Mouse (Mus musculus) stomach, embryonic 14.5 days (tissue): ENCODE measurements around the gene Lrrc36. TPM values are rescaled to one million over a fixed set of nuclear protein-coding genes. Genes with fewer than 3 reads are reported as not detected.

Experiments
- ATAC-seq: fragments of 200-750 bp; cut with Nextera tagmentation; 2 replicates; pipeline ENCODE4 v1.8.0; 2017; ENCODE audit warnings: low read depth, moderate TSS enrichment; ENCODE audit not compliant: insufficient number of reproducible peaks, insufficient read depth, low FRiP score
- H3K27ac ChIP-seq: fragments of 300-500 bp; sonication (generic); 2 replicates; pipeline ENCODE4 v1.5.1; 2014; ENCODE audit warnings: mild to moderate bottlenecking, low read length, moderate library complexity, mixed read lengths
- H3K27me3 ChIP-seq: fragments of 300-500 bp; sonication (generic); 2 replicates; pipeline ENCODE4 v1.6.1; 2014; ENCODE audit warnings: low read length, control low read depth, mixed read lengths; ENCODE audit not compliant: control insufficient read depth, insufficient read depth
- H3K36me3 ChIP-seq: fragments of 300-500 bp; sonication (generic); 2 replicates; pipeline ENCODE4 v1.6.1; 2014; ENCODE audit warnings: mild to moderate bottlenecking, control low read depth, low read length, moderate library complexity, mixed read lengths; ENCODE audit not compliant: control insufficient read depth, insufficient read depth
- H3K4me1 ChIP-seq: fragments of 300-500 bp; sonication (generic); 2 replicates; pipeline ENCODE4 v1.6.1; 2014; ENCODE audit warnings: low read length, control low read depth, mixed read lengths; ENCODE audit not compliant: control insufficient read depth, insufficient read depth
- H3K4me2 ChIP-seq: fragments of 300-500 bp; sonication (generic); replicated peaks from 2 replicates; pipeline ENCODE4 v1.6.1; 2014; ENCODE audit warnings: low read depth, low read length, control low read depth
- H3K4me3 ChIP-seq: fragments of 300-500 bp; sonication (generic); 2 replicates; pipeline ENCODE4 v1.5.1; 2014; ENCODE audit warnings: low read depth, low read length, control low read depth
- H3K9ac ChIP-seq: fragments of 300-500 bp; sonication (generic); replicated peaks from 2 replicates; pipeline ENCODE4 v1.6.1; 2014; ENCODE audit warnings: low read depth, mild to moderate bottlenecking, control low read depth, low read length, moderate library complexity, mixed read lengths
- H3K9me3 ChIP-seq: fragments of 300-500 bp; sonication (generic); 2 replicates; pipeline ENCODE4 v1.6.1; 2016; ENCODE audit warnings: low read depth, low read length, control low read depth; ENCODE audit not compliant: control insufficient read depth
- WGBS: fragments of 180-500 bp; shearing (Covaris S2); extraction: QIAGEN DNeasy Blood & Tissue Kit; methylation state at CpG from one replicate; pipeline ENCODE4 v1.1.7; 2014; 5-methylcytosine and 5-hydroxymethylcytosine counted together
- polyA plus RNA-seq: library from polyadenylated mRNA; unstranded; fragments of >200 nt; fragmentation: Nextera tagmentation; extraction: Ambion mirVana; gene quantifications from 2 replicates; pipeline ENCODE4 v1.2.1, GENCODE M21; 2014

Lrrc36 gene
- polyA plus RNA-seq, 1 experiment from 2014 or later, result not detected

GRCm38 (mm10) chr8:105408331-105408730 lies 5.0 kb upstream of the Lrrc36 start:
- peaks cover 8% of the 10 kb centered on the region; the same call in 1 of the 2 replicates for H3K4me1 ChIP-seq
- H3K27ac ChIP-seq, result no peak overlapping the region
- no peaks in the 10 kb centered on the region for H3K36me3 ChIP-seq
- H3K4me2 ChIP-seq, result no peak overlapping the region
- H3K27me3 ChIP-seq, result no peaks in the 10 kb centered on the region
- H3K9ac ChIP-seq, result no peak overlapping the region
- no peaks in the 10 kb centered on the region for H3K9me3 ChIP-seq
- ATAC-seq, result no peak
- H3K4me3 ChIP-seq, result no peak overlapping the region
- WGBS, result 52% methylated on average over 7 of the region's 7 CpGs

GRCm38 (mm10) chr8:105409947-105410346 lies 3.4 kb upstream of the Lrrc36 start:
- no peak for ATAC-seq
- 90% methylated on average over 6 of the region's 6 CpGs for WGBS
- H3K4me3 ChIP-seq, result no peak overlapping the region
- no peak overlapping the region for H3K27ac ChIP-seq
- peaks cover 11% of the 10 kb centered on the region; the same call in 1 of the 2 replicates for H3K4me1 ChIP-seq
- H3K36me3 ChIP-seq, result no peaks in the 10 kb centered on the region
- H3K27me3 ChIP-seq, result no peaks in the 10 kb centered on the region
- H3K9me3 ChIP-seq, result no peaks in the 10 kb centered on the region
- no peak overlapping the region for H3K4me2 ChIP-seq
- no peak overlapping the region for H3K9ac ChIP-seq

- Histone ChIP-seq H3K27ac (no peak overlapping the region), H3K9me3 (no peaks in the 10 kb centered on the region), H3K4me2 (no peak overlapping the region), H3K36me3 (no peaks in the 10 kb centered on the region), H3K27me3 (no peaks in the 10 kb centered on the region), H3K9ac (no peak overlapping the region), H3K4me1 (no peaks in the 10 kb centered on the region), H3K4me3 (no peak overlapping the region)
- 84% methylated on average over 2 of the region's 2 CpGs for WGBS
- ATAC-seq, result no peak
Observed at GRCm38 (mm10) chr8:105418992-105419391, 5.6 kb downstream of the Lrrc36 start.

- H3K9me3 ChIP-seq, result no peaks in the 10 kb centered on the region
- H3K27ac ChIP-seq, result no peak overlapping the region
- no peaks in the 10 kb centered on the region for H3K36me3 ChIP-seq
- H3K27me3 ChIP-seq, result no peaks in the 10 kb centered on the region
- no peak overlapping the region for H3K4me3 ChIP-seq
- no peak overlapping the region for H3K4me2 ChIP-seq
- ATAC-seq, result no peak
- no peaks in the 10 kb centered on the region for H3K4me1 ChIP-seq
- WGBS, result 83% methylated on average over 4 of the region's 4 CpGs
- H3K9ac ChIP-seq, result no peak overlapping the region
Observed at GRCm38 (mm10) chr8:105419800-105420199, 6.4 kb downstream of the Lrrc36 start.

- 63% methylated on average over 1 of the region's 1 CpGs for WGBS
- no peak overlapping the region for H3K4me2 ChIP-seq
- no peak overlapping the region for H3K27ac ChIP-seq
- no peak for ATAC-seq
- H3K9ac ChIP-seq, result no peak overlapping the region
- no peaks in the 10 kb centered on the region for H3K36me3 ChIP-seq
- no peaks in the 10 kb centered on the region for H3K9me3 ChIP-seq
- no peaks in the 10 kb centered on the region for H3K4me1 ChIP-seq
- no peak overlapping the region for H3K4me3 ChIP-seq
- H3K27me3 ChIP-seq, result no peaks in the 10 kb centered on the region
Observed at GRCm38 (mm10) chr8:105422006-105422405, 8.6 kb downstream of the Lrrc36 start.

- no peak overlapping the region for H3K4me2 ChIP-seq
- no peak overlapping the region for H3K27ac ChIP-seq
- H3K9me3 ChIP-seq, result no peaks in the 10 kb centered on the region
- 50% methylated on average over 6 of the region's 6 CpGs for WGBS
- no peaks in the 10 kb centered on the region for H3K4me1 ChIP-seq
- no peak overlapping the region for H3K9ac ChIP-seq
- H3K4me3 ChIP-seq, result no peak overlapping the region
- H3K27me3 ChIP-seq, result no peaks in the 10 kb centered on the region
- ATAC-seq, result no peak
- H3K36me3 ChIP-seq, result no peaks in the 10 kb centered on the region
Observed at GRCm38 (mm10) chr8:105426878-105427277, 13.5 kb downstream of the Lrrc36 start.

- H3K9me3 ChIP-seq, result no peaks in the 10 kb centered on the region
- H3K9ac ChIP-seq, result no peak overlapping the region
- no peaks in the 10 kb centered on the region for H3K4me1 ChIP-seq
- H3K27ac ChIP-seq, result no peak overlapping the region
- 60% methylated on average over 7 of the region's 7 CpGs for WGBS
- no peak overlapping the region for H3K4me3 ChIP-seq
- ATAC-seq, result no peak
- no peak overlapping the region for H3K4me2 ChIP-seq
- H3K36me3 ChIP-seq, result no peaks in the 10 kb centered on the region
- no peaks in the 10 kb centered on the region for H3K27me3 ChIP-seq
Observed at GRCm38 (mm10) chr8:105431743-105432515, 18.6 kb downstream of the Lrrc36 start.

GRCm38 (mm10) chr8:105433021-105433420 lies 19.6 kb downstream of the Lrrc36 start:
- no peaks in the 10 kb centered on the region for H3K4me1 ChIP-seq
- no peak overlapping the region for H3K27ac ChIP-seq
- no peak overlapping the region for H3K9ac ChIP-seq
- no peak overlapping the region for H3K4me2 ChIP-seq
- H3K4me3 ChIP-seq, result no peak overlapping the region
- 59% methylated on average over 6 of the region's 6 CpGs for WGBS
- H3K36me3 ChIP-seq, result no peaks in the 10 kb centered on the region
- H3K9me3 ChIP-seq, result no peaks in the 10 kb centered on the region
- no peak for ATAC-seq
- H3K27me3 ChIP-seq, result no peaks in the 10 kb centered on the region

- H3K36me3 ChIP-seq, result no peaks in the 10 kb centered on the region
- no peak overlapping the region for H3K9ac ChIP-seq
- no peaks in the 10 kb centered on the region for H3K9me3 ChIP-seq
- 48% methylated on average over 5 of the region's 5 CpGs for WGBS
- H3K4me3 ChIP-seq, result no peak overlapping the region
- H3K4me2 ChIP-seq, result no peak overlapping the region
- no peak overlapping the region for H3K27ac ChIP-seq
- H3K27me3 ChIP-seq, result no peaks in the 10 kb centered on the region
- H3K4me1 ChIP-seq, result no peaks in the 10 kb centered on the region
- no peak for ATAC-seq
Observed at GRCm38 (mm10) chr8:105433511-105433910, 20.1 kb downstream of the Lrrc36 start.
